Mouse (Mus musculus): ENCODE results near the gene Fpr1. TPM values are rescaled to one million over a fixed set of nuclear protein-coding genes. Genes with fewer than 3 reads are reported as not detected.
"Not testable (repeated sequence)": the region's sequence is repeated elsewhere in the genome, so short reads cannot be mapped to it uniquely, and the experiment has no call there.

The Fpr1 gene
- total RNA-seq, 2 experiments from 2014 or later: not detected

- no peak for DNase-seq (ENCODE audit: low spot score in 2 of 2)
Observed at GRCm38 (mm10) chr17:17849906-17850712, 33.6 kb downstream of the Fpr1 start.

- no peak for DNase-seq (ENCODE audit: low spot score in 2 of 2)
Observed at GRCm38 (mm10) chr17:17848988-17849387, 34.8 kb downstream of the Fpr1 start.

GRCm38 (mm10) chr17:17845187-17846027 lies 38.3 kb downstream of the Fpr1 start:
- DNase-seq (ENCODE audit: low spot score in 2 of 2): peak in 1 of 2 experiments; percentile 37

- DNase-seq (ENCODE audit: low spot score in 2 of 2): not testable (repeated sequence)
Observed at GRCm38 (mm10) chr17:17844606-17845005, 39.1 kb downstream of the Fpr1 start.

GRCm38 (mm10) chr17:17843534-17844261 lies 40.0 kb downstream of the Fpr1 start:
- DNase-seq (ENCODE audit: low spot score in 2 of 2): no peak

GRCm38 (mm10) chr17:17840796-17841195 lies 42.9 kb downstream of the Fpr1 start:
- DNase-seq (ENCODE audit: low spot score in 2 of 2): no peak

GRCm38 (mm10) chr17:17839276-17839675 lies 44.5 kb downstream of the Fpr1 start:
- no peak for DNase-seq (ENCODE audit: low spot score in 2 of 2)

- DNase-seq (ENCODE audit: low spot score in 2 of 2): peak; percentile 90 to 94
Observed at GRCm38 (mm10) chr17:17837919-17838701, 45.6 kb downstream of the Fpr1 start.

- DNase-seq (ENCODE audit: low spot score in 2 of 2): peak in 1 of 2 experiments; percentile 28
Observed at GRCm38 (mm10) chr17:17837426-17837825, 46.3 kb downstream of the Fpr1 start.

- DNase-seq (ENCODE audit: low spot score in 2 of 2): no peak
Observed at GRCm38 (mm10) chr17:17836101-17836500, 47.6 kb downstream of the Fpr1 start.

- DNase-seq (ENCODE audit: low spot score in 2 of 2): no peak
Observed at GRCm38 (mm10) chr17:17834896-17835295, 48.8 kb downstream of the Fpr1 start.

GRCm38 (mm10) chr17:17830731-17831130 lies 53.0 kb downstream of the Fpr1 start:
- no peak for DNase-seq (ENCODE audit: low spot score in 2 of 2)

GRCm38 (mm10) chr17:17829816-17830535 lies 53.8 kb downstream of the Fpr1 start:
- DNase-seq (ENCODE audit: low spot score in 2 of 2): no peak

GRCm38 (mm10) chr17:17829052-17829785 lies 54.5 kb downstream of the Fpr1 start:
- DNase-seq (ENCODE audit: low spot score in 2 of 2): no peak

GRCm38 (mm10) chr17:17828191-17828981 lies 55.4 kb downstream of the Fpr1 start:
- DNase-seq (ENCODE audit: low spot score in 2 of 2): peak in 1 of 2 experiments; percentile 33

- peak; percentile 49 to 58 for DNase-seq (ENCODE audit: low spot score in 2 of 2)
Observed at GRCm38 (mm10) chr17:17827658-17828190, 56.0 kb downstream of the Fpr1 start.

GRCm38 (mm10) chr17:17826751-17827657 lies 56.7 kb downstream of the Fpr1 start, which contains the start of gene Spaca6:
Spaca6 (plus strand) TSS chr17:17827158.
- DNase-seq (ENCODE audit: low spot score in 2 of 2): peak; percentile 92 to 93
